Mouse (Mus musculus) heart, postnatal 0 days (tissue): ENCODE results near the gene Apc2. TPM values are rescaled to one million over a fixed set of nuclear protein-coding genes. Genes with fewer than 3 reads are reported as not detected.

ENCODE experiments used
- ATAC-seq: fragments of 200-750 bp; cut with Nextera tagmentation; 2 replicates; pipeline ENCODE4 v1.8.0; 2017; ENCODE audit warnings: low read depth, moderate number of reproducible peaks, moderate library complexity; ENCODE audit not compliant: insufficient read depth
- DNase-seq: peaks from one replicate; pipeline ENCODE4 v3.0.0-alpha.2; 2016; ENCODE audit warnings: low spot score
- H3K27ac ChIP-seq: fragments of 300-500 bp; sonication (generic); 2 replicates; pipeline ENCODE4 v1.5.1; 2014; ENCODE audit warnings: low read depth, mild to moderate bottlenecking
- H3K27me3 ChIP-seq: fragments of 300-500 bp; sonication (generic); 2 replicates; pipeline ENCODE4 v1.6.1; 2014; ENCODE audit warnings: low read length, mixed read lengths; ENCODE audit not compliant: control insufficient read depth, insufficient read depth
- H3K36me3 ChIP-seq: fragments of 300-500 bp; sonication (generic); replicated peaks from 2 replicates; pipeline ENCODE4 v1.6.1; 2014; ENCODE audit warnings: low read length, mixed read lengths; ENCODE audit not compliant: control insufficient read depth, insufficient read depth
- H3K4me1 ChIP-seq: fragments of 300-500 bp; sonication (generic); 2 replicates; pipeline ENCODE4 v1.6.1; 2014; ENCODE audit warnings: antibody characterized with exemption; ENCODE audit not compliant: control insufficient read depth, insufficient read depth
- H3K4me2 ChIP-seq: fragments of 300-500 bp; sonication (generic); 2 replicates; pipeline ENCODE4 v1.6.1; 2014; ENCODE audit warnings: low read depth, mild to moderate bottlenecking, low read length, moderate library complexity
- H3K4me3 ChIP-seq: fragments of 300-500 bp; sonication (generic); 2 replicates; pipeline ENCODE4 v1.5.1; 2014; ENCODE audit warnings: low read depth, low read length
- H3K9ac ChIP-seq: fragments of 300-500 bp; sonication (generic); replicated peaks from 2 replicates; pipeline ENCODE4 v1.6.1; 2014; ENCODE audit warnings: low read depth, low read length, mixed read lengths
- H3K9me3 ChIP-seq: fragments of 300-500 bp; sonication (generic); replicated peaks from 2 replicates; pipeline ENCODE4 v1.6.1; 2016; ENCODE audit warnings: low read length; ENCODE audit not compliant: control insufficient read depth
- CTCF ChIP-seq: IDR thresholded peaks from 2 replicates; pipeline ENCODE4 v1.5.1; 2016; ENCODE audit warnings: antibody characterized with exemption, control low read depth, low read depth
- EP300 ChIP-seq: IDR thresholded peaks from 2 replicates; pipeline ENCODE4 v1.6.1; 2016; ENCODE audit warnings: antibody characterized with exemption, low read depth
- WGBS: fragments of 180-500 bp; shearing (Covaris S2); extraction: QIAGEN DNeasy Blood & Tissue Kit; methylation state at CpG from one replicate; pipeline ENCODE4 v1.1.7; 2014; 5-methylcytosine and 5-hydroxymethylcytosine counted together
- polyA plus RNA-seq: library from polyadenylated mRNA; unstranded; fragments of >200 nt; fragmentation: Nextera tagmentation; extraction: Ambion mirVana; gene quantifications from 2 replicates; pipeline ENCODE4 v1.2.1, GENCODE M21; 2015
- total RNA-seq: library from RNA; depleted of rRNA; stranded (reverse); fragments of >200 nt; gene quantifications from 2 replicates; pipeline ENCODE4 v1.2.3, GENCODE M21; 2014; ENCODE audit warnings: low replicate concordance

The Apc2 gene
- total and polyA plus RNA-seq, 2 experiments from 2014 or later: 0.83 to 3.4 TPM

- no peak overlapping the region for H3K27ac ChIP-seq
- WGBS: 1% methylated on average over 44 of the region's 46 CpGs
- no peaks in the 10 kb centered on the region for H3K27me3 ChIP-seq
These were observed 27.7 kb downstream of the Apc2 start for GRCm38 (mm10) chr10:80323261-80324119.

DNA sequence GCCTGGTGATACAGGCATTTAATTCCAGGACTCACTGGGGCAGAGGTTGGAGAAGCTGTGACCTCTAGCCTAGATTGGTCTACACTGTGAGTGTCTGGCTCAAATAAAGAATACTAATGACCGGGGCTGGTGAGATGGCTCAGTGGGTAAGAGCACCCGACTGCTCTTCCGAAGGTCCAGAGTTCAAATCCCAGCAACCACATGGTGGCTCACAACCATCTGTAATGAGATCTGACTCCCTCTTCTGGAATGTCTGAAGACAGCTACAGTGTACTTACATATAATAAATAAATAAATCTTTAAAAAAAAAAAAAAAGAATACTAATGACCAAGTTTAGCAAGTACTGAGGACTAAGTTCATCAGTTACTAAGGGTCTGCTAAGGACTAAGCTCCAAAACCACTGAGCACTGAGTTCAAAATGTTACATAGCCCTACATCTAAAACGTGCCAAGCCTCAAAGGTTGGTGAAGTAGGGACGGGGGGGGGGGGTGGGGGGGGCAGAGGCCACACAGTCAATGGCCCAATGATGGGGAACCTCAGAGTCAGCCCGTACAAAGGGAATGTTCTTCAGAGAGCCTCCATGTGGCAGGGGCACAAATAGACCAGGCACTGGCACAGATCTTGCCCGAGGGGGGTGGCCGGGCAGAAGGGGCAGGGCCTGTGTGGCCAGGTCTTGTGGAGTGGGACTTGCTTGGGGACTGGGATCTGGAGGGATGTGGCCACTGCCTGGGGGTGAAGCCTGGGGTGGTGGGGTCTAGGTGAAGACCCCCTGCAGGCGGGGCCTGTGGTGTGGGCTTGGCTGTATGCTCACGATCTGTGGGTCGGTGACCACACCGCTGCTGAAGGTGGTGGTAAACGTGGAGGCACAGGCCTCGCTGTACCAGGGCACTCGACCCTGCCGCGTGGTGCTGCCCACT is 28.6 kb downstream of the Apc2 start:
- WGBS: 78% methylated on average over 17 of the region's 17 CpGs
- H3K36me3 ChIP-seq: no peaks in the 10 kb centered on the region
- TF ChIP-seq CTCF: no peak
- TF ChIP-seq EP300: no peak
- H3K9me3 ChIP-seq: no peaks in the 10 kb centered on the region
- ATAC-seq (no peak), DNase-seq (no peak)
- peaks cover 15% of the 10 kb centered on the region for H3K4me1 ChIP-seq
- no peak overlapping the region for H3K4me3 ChIP-seq
- 0 out of 2 replicates have a peak overlapping the region, but pooled peaks have one; percentile 41 for H3K9ac ChIP-seq
- peak overlapping the region; percentile 87 for H3K4me2 ChIP-seq
- no peaks in the 10 kb centered on the region for H3K27me3 ChIP-seq
- no peak overlapping the region for H3K27ac ChIP-seq

More at GRCm38 (mm10) chr10:80323261-80324119, 27.7 kb downstream of the Apc2 start:
- H3K9me3 ChIP-seq: no peaks in the 10 kb centered on the region
- ATAC-seq (peak; percentile 54), DNase-seq (no peak)
- peaks cover 16% of the 10 kb centered on the region for H3K4me1 ChIP-seq
- peak overlapping the region; percentile 55 for H3K4me3 ChIP-seq
- H3K9ac ChIP-seq: peak overlapping the region; percentile 41
- TF ChIP-seq EP300 (no peak), CTCF (no peak)
- H3K4me2 ChIP-seq: peak overlapping the region; percentile 87
- H3K36me3 ChIP-seq: peaks cover 6% of the 10 kb centered on the region

- H3K9ac ChIP-seq: no peak overlapping the region
- H3K27ac ChIP-seq: no peak overlapping the region
- 80% methylated on average over 21 of the region's 21 CpGs for WGBS
- DNase-seq (no peak), ATAC-seq (no peak)
- no peaks in the 10 kb centered on the region for H3K9me3 ChIP-seq
- no peaks in the 10 kb centered on the region for H3K36me3 ChIP-seq
- no peak overlapping the region for H3K4me2 ChIP-seq
- no peak overlapping the region for H3K4me3 ChIP-seq
- peaks cover 13% of the 10 kb centered on the region for H3K4me1 ChIP-seq
- TF ChIP-seq CTCF (no peak), EP300 (no peak)
- no peaks in the 10 kb centered on the region for H3K27me3 ChIP-seq
These were observed 29.3 kb downstream of the Apc2 start for GRCm38 (mm10) chr10:80325045-80325444.

GRCm38 (mm10) chr10:80329273-80330081 is 33.7 kb downstream of the Apc2 start, which contains the start of the genes Pcsk4 and Reep6:
Pcsk4 (minus strand) TSS chr10:80329498.
Reep6 (plus strand) TSS chr10:80329953.
- Histone ChIP-seq H3K27ac (no peak within 1 kb of the TSS), H3K9me3 (no peaks in the 10 kb centered on the region)
- WGBS: 7% methylated on average over 35 of the region's 36 CpGs

More at GRCm38 (mm10) chr10:80329273-80330081, 33.7 kb downstream of the Apc2 start, which contains the start of the genes Pcsk4 and Reep6:
- peak within 1 kb of the TSS; percentile 33 for H3K4me3 ChIP-seq
- DNase-seq (peak; percentile 96), ATAC-seq (peak; percentile 95)
- H3K4me1 ChIP-seq: peaks cover 4% of the 10 kb centered on the region; the same call in 1 of the 2 replicates
- TF ChIP-seq CTCF (no peak), EP300 (no peak)
- peak within 1 kb of the TSS; percentile 62 for H3K4me2 ChIP-seq
- no peaks in the 10 kb centered on the region for H3K36me3 ChIP-seq
- H3K27me3 ChIP-seq: peaks cover 35% of the 10 kb centered on the region
- no peak within 1 kb of the TSS for H3K9ac ChIP-seq
